Mouse (Mus musculus) spleen, adult 2 months (tissue): Measurements from ENCODE around the gene Ccl26. TPM values are rescaled to one million over a fixed set of nuclear protein-coding genes. Genes with fewer than 3 reads are reported as not detected.

Source experiments
- DNase-seq, 2 experiments: peaks; one replicate each; pipeline versions ENCODE4 v3.0.0 to v3.0.0-alpha.2; 2012 to 2021; ENCODE audit warnings: low spot score in 2 of 2, low read depth in 1 of 2
- H3K27ac ChIP-seq: fragments of 200-500 bp; 2 replicates; pipeline ENCODE4 v1.5.1; 2012; ENCODE audit warnings: low read length, inconsistent platforms; ENCODE audit not compliant: insufficient read depth
- H3K27me3 ChIP-seq: fragments of 200-500 bp; 2 replicates; pipeline ENCODE4 v1.6.1; 2012; ENCODE audit warnings: mild to moderate bottlenecking, moderate library complexity, low read length, inconsistent platforms; ENCODE audit not compliant: control insufficient read depth, insufficient read depth
- H3K36me3 ChIP-seq: fragments of 200-500 bp; 2 replicates; pipeline ENCODE4 v1.6.1; 2012; ENCODE audit warnings: mild to moderate bottlenecking, low read length, inconsistent platforms; ENCODE audit not compliant: control insufficient read depth, insufficient read depth
- H3K4me1 ChIP-seq: fragments of 200-500 bp; 2 replicates; pipeline ENCODE4 v1.6.1; 2011; ENCODE audit warnings: inconsistent platforms; ENCODE audit not compliant: control insufficient read depth, insufficient read depth, insufficient read length
- H3K4me3 ChIP-seq: fragments of 200-500 bp; 2 replicates; pipeline ENCODE4 v1.5.1; 2011; ENCODE audit warnings: mild to moderate bottlenecking, inconsistent platforms; ENCODE audit not compliant: insufficient read depth, insufficient read length; ENCODE audit errors: extremely low read depth
- CTCF ChIP-seq: fragments of 200-500 bp; IDR thresholded peaks from 2 replicates; pipeline ENCODE4 v1.5.1; 2011; ENCODE audit warnings: mild to moderate bottlenecking, inconsistent platforms; ENCODE audit not compliant: insufficient read depth, insufficient read length, insufficient replicate concordance; ENCODE audit errors: extremely low read depth
- POLR2A ChIP-seq: fragments of 200-500 bp; IDR thresholded peaks from 2 replicates; pipeline ENCODE4 v1.6.1; 2011; ENCODE audit warnings: low read depth, low read length, inconsistent platforms
- WGBS: fragments of 180-500 bp; shearing (Covaris S2); methylation state at CpG from one replicate; pipeline ENCODE4 v1.1.7; 2018; 5-methylcytosine and 5-hydroxymethylcytosine counted together
- polyA plus RNA-seq: library from polyadenylated mRNA; depleted of rRNA; stranded (reverse); fragments of >200 nt; gene quantifications from 2 replicates; pipeline ENCODE4 v1.2.3, GENCODE M21; 2012

Ccl26 gene
- polyA plus RNA-seq, 1 experiment = not detected

DNA sequence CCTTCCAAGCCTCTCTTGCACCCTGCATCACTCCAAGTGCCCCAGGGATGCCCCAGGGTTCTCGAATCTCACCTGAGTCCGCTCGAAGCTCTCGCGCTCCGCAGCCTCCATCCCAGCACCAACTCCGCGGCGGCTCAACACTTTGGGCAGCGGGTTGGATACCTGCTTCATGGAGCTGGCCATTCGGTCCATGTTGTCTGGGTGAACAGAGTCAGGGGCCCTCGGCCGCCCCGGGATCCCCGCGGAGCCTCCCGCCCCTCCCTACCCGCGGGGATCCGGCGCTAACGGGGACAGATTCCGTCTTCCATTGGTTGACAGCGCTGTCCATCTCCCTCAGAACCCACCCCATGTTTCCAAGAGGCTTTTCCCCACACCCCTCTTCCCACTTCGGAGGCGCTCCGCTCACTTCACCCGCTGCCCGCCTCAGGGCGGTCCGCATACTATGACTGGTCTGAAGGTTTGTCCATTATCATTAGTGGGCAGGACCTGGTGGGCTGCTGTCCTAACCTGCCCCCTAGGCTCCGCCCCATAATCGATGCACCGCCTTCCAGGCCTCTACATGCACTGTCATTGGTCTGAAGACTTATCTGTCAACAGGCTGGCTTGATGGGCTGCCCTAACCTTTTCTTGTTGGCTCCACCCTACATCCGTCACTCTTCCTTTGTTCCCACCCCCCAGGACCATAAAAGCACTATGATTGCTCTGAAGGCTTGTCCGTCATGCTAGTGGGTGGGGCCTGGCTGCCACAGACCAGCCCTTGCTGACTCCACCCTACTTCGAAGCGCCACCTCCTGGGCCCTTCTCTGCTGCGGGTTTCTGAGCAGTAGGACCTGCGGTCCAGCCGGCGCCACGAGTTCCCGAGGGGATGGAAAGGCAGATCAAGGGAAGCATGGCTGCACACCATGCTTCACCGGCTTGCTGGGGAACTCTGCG, 18.2 kb downstream of the Ccl26 start, which contains the start of gene Hip1:
Gene Hip1, minus strand, starts transcription at position 256 of the 933 bp plus-strand sequence.
- no peaks in the 10 kb centered on the region for H3K36me3 ChIP-seq
- WGBS = under 1% methylated on average over 46 of the region's 46 CpGs
- peak; percentile 94 to 98 for DNase-seq
- no peaks in the 10 kb centered on the region for H3K27me3 ChIP-seq
- TF ChIP-seq CTCF (peak; percentile 36; the same call in 1 of the 2 replicates), POLR2A (no peak)
- H3K4me1 ChIP-seq = peaks cover 6% of the 10 kb centered on the region; the same call in 1 of the 2 replicates
- H3K4me3 ChIP-seq = peak within 1 kb of the TSS; percentile 77
- peak within 1 kb of the TSS; percentile 25 for H3K27ac ChIP-seq

GRCm38 (mm10) chr5:135544032-135544558, 19.3 kb downstream of the Ccl26 start:
- H3K27ac ChIP-seq = peak overlapping the region; percentile 25; the same call in 1 of the 2 replicates
- no peak for TF ChIP-seq POLR2A
- no peak for TF ChIP-seq CTCF
- H3K4me1 ChIP-seq = peaks cover 6% of the 10 kb centered on the region; the same call in 1 of the 2 replicates
- peak overlapping the region; percentile 77; the same call in 1 of the 2 replicates for H3K4me3 ChIP-seq
- H3K36me3 ChIP-seq = no peaks in the 10 kb centered on the region
- DNase-seq = no peak
- WGBS = 30% methylated on average over 15 of the region's 15 CpGs
- H3K27me3 ChIP-seq = no peaks in the 10 kb centered on the region

- no peak for TF ChIP-seq CTCF
- no peak for TF ChIP-seq POLR2A
- Histone ChIP-seq H3K36me3 (no peaks in the 10 kb centered on the region), H3K27ac (peak overlapping the region; percentile 65), H3K4me1 (peaks cover 13% of the 10 kb centered on the region; the same call in 1 of the 2 replicates), H3K27me3 (no peaks in the 10 kb centered on the region), H3K4me3 (no peak overlapping the region; the same call in 1 of the 2 replicates)
- WGBS = 14% methylated on average over 10 of the region's 10 CpGs
- peak; percentile 37 to 50 for DNase-seq
These were observed 25.6 kb downstream of the Ccl26 start for GRCm38 (mm10) chr5:135537794-135538214.

DNA sequence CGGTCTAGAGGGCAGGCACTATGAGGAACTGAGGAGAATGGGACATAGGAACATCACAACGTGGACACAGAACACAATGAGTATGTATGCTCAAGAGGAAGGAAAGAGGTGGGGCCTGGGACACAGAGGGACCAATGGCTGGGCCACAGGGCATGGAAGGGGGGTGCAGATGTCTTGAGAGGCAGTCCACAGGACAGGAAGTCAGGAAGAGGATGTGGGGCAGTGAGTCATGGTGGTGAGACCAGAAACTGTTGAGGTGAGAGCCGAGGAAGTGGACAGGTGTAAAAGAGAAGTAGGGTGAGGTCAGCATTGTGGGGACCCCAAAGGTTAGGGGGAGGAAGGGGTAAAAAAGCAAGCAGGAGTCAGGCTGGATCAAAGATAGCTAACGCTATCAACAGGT, 26.0 kb downstream of the Ccl26 start:
- H3K27ac ChIP-seq = peak overlapping the region; percentile 65
- no peak for TF ChIP-seq POLR2A
- no peak for TF ChIP-seq CTCF
- WGBS = 3% methylated on average over 4 of the region's 4 CpGs
- no peaks in the 10 kb centered on the region for H3K27me3 ChIP-seq
- H3K4me1 ChIP-seq = peaks cover 13% of the 10 kb centered on the region; the same call in 1 of the 2 replicates
- no peak overlapping the region for H3K4me3 ChIP-seq
- DNase-seq = peak; percentile 65 to 71
- H3K36me3 ChIP-seq = no peaks in the 10 kb centered on the region

GRCm38 (mm10) chr5:135535867-135536266, 27.5 kb downstream of the Ccl26 start:
- TF ChIP-seq POLR2A = no peak
- no peak for TF ChIP-seq CTCF
- peaks cover 13% of the 10 kb centered on the region; the same call in 1 of the 2 replicates for H3K4me1 ChIP-seq
- H3K4me3 ChIP-seq = no peak overlapping the region
- H3K27me3 ChIP-seq = no peaks in the 10 kb centered on the region
- H3K36me3 ChIP-seq = no peaks in the 10 kb centered on the region
- H3K27ac ChIP-seq = no peak overlapping the region
- no peak for DNase-seq

GRCm38 (mm10) chr5:135533431-135533830, 29.9 kb downstream of the Ccl26 start:
- Histone ChIP-seq H3K27ac (no peak overlapping the region; the same call in 1 of the 2 replicates), H3K27me3 (no peaks in the 10 kb centered on the region), H3K4me3 (no peak overlapping the region), H3K4me1 (peaks cover 13% of the 10 kb centered on the region; the same call in 1 of the 2 replicates), H3K36me3 (no peaks in the 10 kb centered on the region)
- TF ChIP-seq POLR2A (no peak), CTCF (no peak)
- no peak for DNase-seq
- 85% methylated on average over 10 of the region's 10 CpGs for WGBS
